Mouse (Mus musculus) heart, embryonic 15.5 days (tissue): ENCODE measurements around the gene Nptxr. TPM values are rescaled to one million over a fixed set of nuclear protein-coding genes. Genes with fewer than 3 reads are reported as not detected.

ENCODE experiments used
- ATAC-seq: fragments of 200-750 bp; cut with Nextera tagmentation; replicated peaks from 2 replicates; pipeline ENCODE4 v1.8.0; 2017; ENCODE audit warnings: low read depth, moderate TSS enrichment; ENCODE audit not compliant: insufficient number of reproducible peaks, insufficient read depth, low FRiP score
- H3K27ac ChIP-seq: fragments of 300-500 bp; sonication (generic); 2 replicates; pipeline ENCODE4 v1.5.1; 2015; ENCODE audit warnings: mild to moderate bottlenecking, inconsistent platforms
- H3K27me3 ChIP-seq: fragments of 300-500 bp; sonication (generic); 2 replicates; pipeline ENCODE4 v1.6.1; 2015; ENCODE audit warnings: inconsistent platforms
- H3K36me3 ChIP-seq: fragments of 300-500 bp; sonication (generic); 2 replicates; pipeline ENCODE4 v1.6.1; 2015; ENCODE audit warnings: mild to moderate bottlenecking, inconsistent platforms
- H3K4me1 ChIP-seq: fragments of 300-500 bp; sonication (generic); replicated peaks from 2 replicates; pipeline ENCODE4 v1.6.1; 2015; ENCODE audit warnings: inconsistent platforms
- H3K4me2 ChIP-seq: fragments of 300-500 bp; sonication (generic); 2 replicates; pipeline ENCODE4 v1.6.1; 2015; ENCODE audit warnings: inconsistent platforms, mild to moderate bottlenecking, moderate library complexity
- H3K4me3 ChIP-seq: fragments of 300-500 bp; sonication (generic); 2 replicates; pipeline ENCODE4 v1.5.1; 2015; ENCODE audit warnings: mild to moderate bottlenecking, inconsistent platforms
- H3K9ac ChIP-seq: fragments of 300-500 bp; sonication (generic); 2 replicates; pipeline ENCODE4 v1.6.1; 2015; ENCODE audit warnings: mild to moderate bottlenecking, inconsistent platforms
- H3K9me3 ChIP-seq: fragments of 300-500 bp; sonication (generic); replicated peaks from 2 replicates; pipeline ENCODE4 v1.6.1; 2016; ENCODE audit warnings: inconsistent platforms
- WGBS: fragments of 180-500 bp; shearing (Covaris S2); methylation state at CpG from one replicate; pipeline ENCODE4 v1.1.7; 2015; ENCODE audit warnings: mixed read lengths; 5-methylcytosine and 5-hydroxymethylcytosine counted together
- polyA plus RNA-seq: library from polyadenylated mRNA; unstranded; fragments of >200 nt; fragmentation: Nextera tagmentation; extraction: Ambion mirVana; gene quantifications from 2 replicates; pipeline ENCODE4 v1.2.1, GENCODE M21; 2015

Nptxr gene
- polyA plus RNA-seq, 1 experiment from 2014 or later = 1.8 TPM

- H3K4me3 ChIP-seq = no peak overlapping the region
- no peaks in the 10 kb centered on the region for H3K36me3 ChIP-seq
- peaks cover 19% of the 10 kb centered on the region for H3K4me1 ChIP-seq
- WGBS = 57% methylated on average over 11 of the region's 11 CpGs
- H3K9ac ChIP-seq = no peak overlapping the region
- H3K9me3 ChIP-seq = no peaks in the 10 kb centered on the region
- peaks cover 67% of the 10 kb centered on the region for H3K27me3 ChIP-seq
- H3K4me2 ChIP-seq = no peak overlapping the region
- no peak for ATAC-seq
- H3K27ac ChIP-seq = no peak overlapping the region
Observed at GRCm38 (mm10) chr15:79800701-79801100, 3.9 kb downstream of the Nptxr start.

- no peak for ATAC-seq
- Histone ChIP-seq H3K27ac (no peak overlapping the region), H3K4me3 (no peak overlapping the region), H3K36me3 (no peaks in the 10 kb centered on the region), H3K27me3 (peaks cover 63% of the 10 kb centered on the region), H3K4me1 (peaks cover 3% of the 10 kb centered on the region), H3K4me2 (no peak overlapping the region), H3K9ac (no peak overlapping the region), H3K9me3 (no peaks in the 10 kb centered on the region)
- 79% methylated on average over 10 of the region's 10 CpGs for WGBS
Observed at GRCm38 (mm10) chr15:79798591-79798990, 6.0 kb downstream of the Nptxr start.

GRCm38 (mm10) chr15:79797680-79798079 is 6.9 kb downstream of the Nptxr start:
- Histone ChIP-seq H3K9me3 (no peaks in the 10 kb centered on the region), H3K36me3 (no peaks in the 10 kb centered on the region), H3K4me2 (no peak overlapping the region), H3K9ac (no peak overlapping the region), H3K4me1 (no peaks in the 10 kb centered on the region), H3K27ac (no peak overlapping the region), H3K4me3 (no peak overlapping the region), H3K27me3 (peaks cover 63% of the 10 kb centered on the region)
- no peak for ATAC-seq
- 85% methylated on average over 8 of the region's 8 CpGs for WGBS

- Histone ChIP-seq H3K36me3 (no peaks in the 10 kb centered on the region), H3K4me3 (no peak overlapping the region), H3K9ac (no peak overlapping the region), H3K27me3 (peaks cover 63% of the 10 kb centered on the region), H3K4me1 (no peaks in the 10 kb centered on the region), H3K9me3 (no peaks in the 10 kb centered on the region), H3K4me2 (no peak overlapping the region), H3K27ac (no peak overlapping the region)
- whole genome bisulfite sequencing = 76% methylated on average over 7 of the region's 7 CpGs
- ATAC-seq = no peak
Observed at GRCm38 (mm10) chr15:79797096-79797495, 7.5 kb downstream of the Nptxr start.

- 75% methylated on average over 12 of the region's 12 CpGs for WGBS
- H3K9ac ChIP-seq = no peak overlapping the region
- no peak for ATAC-seq
- no peak overlapping the region for H3K27ac ChIP-seq
- H3K4me1 ChIP-seq = no peaks in the 10 kb centered on the region
- H3K36me3 ChIP-seq = no peaks in the 10 kb centered on the region
- no peak overlapping the region for H3K4me3 ChIP-seq
- no peaks in the 10 kb centered on the region for H3K9me3 ChIP-seq
- H3K27me3 ChIP-seq = peaks cover 58% of the 10 kb centered on the region
- no peak overlapping the region for H3K4me2 ChIP-seq
Observed at GRCm38 (mm10) chr15:79796256-79796655, 8.3 kb downstream of the Nptxr start.

- Histone ChIP-seq H3K4me1 (no peaks in the 10 kb centered on the region), H3K4me2 (no peak overlapping the region), H3K9ac (no peak overlapping the region), H3K9me3 (no peaks in the 10 kb centered on the region), H3K27ac (no peak overlapping the region), H3K36me3 (no peaks in the 10 kb centered on the region), H3K27me3 (peaks cover 54% of the 10 kb centered on the region), H3K4me3 (no peak overlapping the region)
- WGBS = 16% methylated on average over 20 of the region's 20 CpGs
- no peak for ATAC-seq
Observed at GRCm38 (mm10) chr15:79794173-79794572, 10.4 kb downstream of the Nptxr start.

- Histone ChIP-seq H3K4me3 (no peak overlapping the region), H3K27me3 (peaks cover 56% of the 10 kb centered on the region), H3K4me2 (no peak overlapping the region), H3K9ac (no peak overlapping the region), H3K36me3 (no peaks in the 10 kb centered on the region), H3K9me3 (no peaks in the 10 kb centered on the region), H3K4me1 (no peaks in the 10 kb centered on the region), H3K27ac (no peak overlapping the region)
- ATAC-seq = no peak
- WGBS = 85% methylated on average over 9 of the region's 9 CpGs
Observed at GRCm38 (mm10) chr15:79793076-79793475, 11.5 kb downstream of the Nptxr start.

- no peak overlapping the region for H3K27ac ChIP-seq
- 26% methylated on average over 19 of the region's 19 CpGs for WGBS
- H3K36me3 ChIP-seq = no peaks in the 10 kb centered on the region
- H3K27me3 ChIP-seq = peaks cover 51% of the 10 kb centered on the region
- no peak for ATAC-seq
- no peak overlapping the region for H3K4me2 ChIP-seq
- no peaks in the 10 kb centered on the region for H3K4me1 ChIP-seq
- H3K4me3 ChIP-seq = no peak overlapping the region
- no peaks in the 10 kb centered on the region for H3K9me3 ChIP-seq
- H3K9ac ChIP-seq = no peak overlapping the region
Observed at GRCm38 (mm10) chr15:79792455-79792854, 12.1 kb downstream of the Nptxr start.

GRCm38 (mm10) chr15:79791502-79791901 is 13.1 kb downstream of the Nptxr start:
- under 1% methylated on average over 11 of the region's 12 CpGs for WGBS
- Histone ChIP-seq H3K9me3 (no peaks in the 10 kb centered on the region), H3K9ac (no peak overlapping the region), H3K27ac (no peak overlapping the region), H3K36me3 (no peaks in the 10 kb centered on the region), H3K4me2 (no peak overlapping the region), H3K4me3 (no peak overlapping the region), H3K4me1 (no peaks in the 10 kb centered on the region), H3K27me3 (peaks cover 61% of the 10 kb centered on the region)
- ATAC-seq = no peak

GRCm38 (mm10) chr15:79790905-79791304 is 13.7 kb downstream of the Nptxr start:
- H3K9me3 ChIP-seq = no peaks in the 10 kb centered on the region
- H3K4me3 ChIP-seq = no peak overlapping the region
- H3K4me1 ChIP-seq = no peaks in the 10 kb centered on the region
- no peak overlapping the region for H3K4me2 ChIP-seq
- ATAC-seq = no peak
- no peaks in the 10 kb centered on the region for H3K36me3 ChIP-seq
- peaks cover 63% of the 10 kb centered on the region for H3K27me3 ChIP-seq
- no peak overlapping the region for H3K27ac ChIP-seq
- WGBS = 78% methylated on average over 6 of the region's 6 CpGs
- no peak overlapping the region for H3K9ac ChIP-seq

GRCm38 (mm10) chr15:79790111-79790510 is 14.5 kb downstream of the Nptxr start:
- no peaks in the 10 kb centered on the region for H3K4me1 ChIP-seq
- no peak overlapping the region for H3K4me2 ChIP-seq
- H3K9ac ChIP-seq = no peak overlapping the region
- no peak overlapping the region for H3K27ac ChIP-seq
- ATAC-seq = no peak
- H3K4me3 ChIP-seq = no peak overlapping the region
- no peaks in the 10 kb centered on the region for H3K9me3 ChIP-seq
- peaks cover 56% of the 10 kb centered on the region for H3K27me3 ChIP-seq
- no peaks in the 10 kb centered on the region for H3K36me3 ChIP-seq
- 33% methylated on average over 8 of the region's 8 CpGs for WGBS

GRCm38 (mm10) chr15:79787815-79788214 is 16.8 kb downstream of the Nptxr start:
- H3K9me3 ChIP-seq = no peaks in the 10 kb centered on the region
- WGBS = 51% methylated on average over 8 of the region's 8 CpGs
- no peak overlapping the region for H3K9ac ChIP-seq
- H3K27me3 ChIP-seq = peaks cover 38% of the 10 kb centered on the region
- no peak for ATAC-seq
- H3K4me3 ChIP-seq = no peak overlapping the region
- no peaks in the 10 kb centered on the region for H3K36me3 ChIP-seq
- H3K27ac ChIP-seq = no peak overlapping the region
- H3K4me2 ChIP-seq = no peak overlapping the region
- no peaks in the 10 kb centered on the region for H3K4me1 ChIP-seq
